Mouse (Mus musculus) kidney, postnatal 25 days (tissue): Measurements from ENCODE around the gene Sgpp2.

ENCODE experiments used
- DNase-seq, 2 experiments: peaks; one replicate each; pipeline ENCODE4 v3.0.0; 2021; ENCODE audit warnings: mixed read lengths in 2 of 2

The Sgpp2 gene

GRCm38 (mm10) chr1:78452544-78452943 lies 142.4 kb downstream of the Sgpp2 start:
- DNase-seq, result no peak

DNA sequence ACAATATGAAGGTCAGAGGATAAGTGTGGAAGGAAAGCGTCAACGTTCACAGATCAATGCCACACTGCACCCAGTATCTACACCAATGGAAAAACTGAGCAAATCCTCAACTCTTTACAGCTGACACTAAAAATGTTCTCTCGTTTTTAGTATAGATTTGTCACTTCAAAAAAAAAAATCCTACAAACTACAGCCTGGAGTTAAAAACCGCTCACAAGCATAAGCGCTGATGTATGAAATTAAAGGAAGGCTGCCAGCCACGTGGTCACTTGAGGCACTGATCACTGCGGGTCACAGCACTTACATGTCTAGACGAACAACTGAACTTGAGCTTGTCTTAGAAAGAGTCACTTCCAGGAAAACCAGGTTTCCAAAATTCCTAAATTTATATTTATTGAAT lies 143.7 kb downstream of the Sgpp2 start:
- peak in 1 of 2 experiments; percentile 35 for DNase-seq

DNA sequence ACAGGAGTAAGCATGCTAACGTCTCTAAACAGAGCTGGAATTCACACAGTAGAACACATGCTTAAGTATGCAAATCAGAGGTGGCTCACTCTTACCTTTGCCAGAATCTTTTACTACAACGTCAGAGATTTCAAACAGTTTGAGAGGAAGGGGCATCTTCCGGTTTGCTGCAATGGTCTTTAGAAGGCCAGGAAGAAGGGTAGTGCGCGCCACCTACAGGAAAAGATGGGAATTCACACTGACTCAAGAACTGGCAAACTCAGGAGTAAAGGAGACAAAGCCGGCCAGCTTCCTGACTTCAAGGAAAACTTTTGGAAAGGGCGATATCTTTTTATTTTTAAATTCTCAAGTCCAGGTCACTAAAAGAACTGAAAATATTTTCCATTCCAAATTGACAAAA lies 144.5 kb downstream of the Sgpp2 start:
- DNase-seq, result peak in 1 of 2 experiments; percentile 60
